Mouse (Mus musculus) urinary bladder, postnatal 14 days (tissue): ENCODE results near the gene Plekhg4.

Experiments
- DNase-seq: peaks from one replicate; pipeline ENCODE4 v3.0.0; 2021; ENCODE audit warnings: low spot score

The Plekhg4 gene

GRCm38 (mm10) chr8:105349096-105349771 lies 23.8 kb upstream of the Plekhg4 start:
- no peak for DNase-seq

DNA sequence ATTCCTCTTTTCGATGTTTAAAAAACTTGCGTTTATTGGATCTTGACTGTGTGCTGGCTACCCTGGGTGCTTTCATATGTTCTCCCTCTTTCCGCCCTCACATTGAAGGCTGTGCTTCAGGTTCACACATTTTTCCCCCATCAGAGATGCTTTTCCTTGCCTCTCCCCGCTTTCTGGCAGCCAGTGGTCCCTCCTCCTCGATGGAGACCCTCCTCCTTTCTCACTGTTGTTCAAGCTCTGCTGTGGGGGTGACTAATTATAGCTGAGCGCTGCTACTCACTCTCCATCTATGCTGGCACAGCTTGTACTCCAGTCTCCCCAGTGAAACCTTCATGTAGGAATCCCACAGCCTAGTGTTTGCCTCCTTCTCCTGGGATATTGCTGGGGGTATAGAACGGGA lies 22.9 kb upstream of the Plekhg4 start:
- no peak for DNase-seq

DNA sequence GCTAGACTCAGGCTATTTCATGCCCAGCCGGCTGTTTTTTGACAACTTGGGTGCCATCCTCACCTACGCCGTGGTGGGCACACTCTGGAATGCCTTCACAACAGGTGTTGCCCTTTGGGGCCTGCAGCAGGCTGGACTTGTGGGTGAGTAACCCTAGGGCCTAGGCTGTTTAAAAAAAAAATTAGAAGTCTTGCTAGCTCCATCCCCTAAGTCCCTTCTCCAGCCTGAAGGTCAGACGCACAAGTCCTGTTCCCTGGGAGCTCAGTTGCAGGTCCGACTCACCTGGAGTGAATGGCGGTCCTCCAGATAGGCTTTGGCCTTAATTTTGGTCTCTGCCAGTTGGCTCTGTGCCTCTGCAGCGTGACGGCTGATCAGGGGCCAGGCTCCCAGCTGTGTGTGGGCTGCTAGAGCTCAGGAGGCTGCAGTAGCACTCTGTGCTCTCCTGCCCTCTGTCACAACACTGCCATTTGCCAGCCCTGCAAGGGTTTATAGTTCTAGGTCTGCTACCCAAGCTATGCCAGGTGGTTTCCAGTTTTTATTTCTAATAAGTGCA lies 19.4 kb upstream of the Plekhg4 start:
- no peak for DNase-seq

DNA sequence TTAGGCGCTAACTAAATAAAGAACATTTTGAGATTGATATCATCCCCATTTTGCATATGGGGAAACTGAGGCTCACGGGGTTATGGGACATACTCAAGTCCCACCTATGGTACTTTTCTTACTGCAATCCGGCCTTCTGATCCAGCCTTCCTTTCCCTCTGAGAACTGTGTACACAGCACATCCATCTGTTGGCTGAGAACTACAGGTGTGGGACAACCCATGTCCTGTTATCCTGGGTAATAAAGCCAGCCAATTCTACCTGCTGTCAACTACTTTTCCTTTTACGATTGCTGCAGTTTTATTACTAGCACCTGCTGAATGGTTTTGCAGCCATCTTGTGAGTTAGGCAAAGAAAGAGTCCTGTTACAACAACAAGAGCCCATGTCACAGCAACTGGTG lies 18.5 kb upstream of the Plekhg4 start:
- no peak for DNase-seq

GRCm38 (mm10) chr8:105355179-105356024 lies 17.7 kb upstream of the Plekhg4 start:
- DNase-seq, result no peak

- no peak for DNase-seq
These were observed 16.4 kb upstream of the Plekhg4 start for GRCm38 (mm10) chr8:105356681-105357080.

- DNase-seq, result no peak
These were observed 13.9 kb upstream of the Plekhg4 start for GRCm38 (mm10) chr8:105359208-105359607.

DNA sequence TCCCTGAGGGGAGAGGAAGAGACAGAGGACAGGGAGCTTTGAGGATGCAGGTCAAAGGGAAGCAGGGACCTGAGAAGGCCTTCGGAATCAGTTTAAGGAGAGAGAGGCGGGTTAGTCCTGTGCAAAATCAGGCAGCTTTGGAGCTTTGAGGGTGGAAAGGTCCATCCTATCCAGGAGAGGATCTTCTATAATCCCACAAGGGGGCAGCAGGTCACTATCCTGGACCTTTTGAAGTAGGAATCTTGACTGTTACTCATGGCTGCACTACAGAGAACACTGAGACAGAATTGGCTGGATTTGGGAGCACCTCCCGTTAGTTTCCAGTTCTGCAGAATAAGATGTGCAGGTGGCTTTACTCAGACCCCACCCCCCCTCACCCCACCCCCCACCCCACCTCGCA lies 13.4 kb upstream of the Plekhg4 start:
- no peak for DNase-seq

DNA sequence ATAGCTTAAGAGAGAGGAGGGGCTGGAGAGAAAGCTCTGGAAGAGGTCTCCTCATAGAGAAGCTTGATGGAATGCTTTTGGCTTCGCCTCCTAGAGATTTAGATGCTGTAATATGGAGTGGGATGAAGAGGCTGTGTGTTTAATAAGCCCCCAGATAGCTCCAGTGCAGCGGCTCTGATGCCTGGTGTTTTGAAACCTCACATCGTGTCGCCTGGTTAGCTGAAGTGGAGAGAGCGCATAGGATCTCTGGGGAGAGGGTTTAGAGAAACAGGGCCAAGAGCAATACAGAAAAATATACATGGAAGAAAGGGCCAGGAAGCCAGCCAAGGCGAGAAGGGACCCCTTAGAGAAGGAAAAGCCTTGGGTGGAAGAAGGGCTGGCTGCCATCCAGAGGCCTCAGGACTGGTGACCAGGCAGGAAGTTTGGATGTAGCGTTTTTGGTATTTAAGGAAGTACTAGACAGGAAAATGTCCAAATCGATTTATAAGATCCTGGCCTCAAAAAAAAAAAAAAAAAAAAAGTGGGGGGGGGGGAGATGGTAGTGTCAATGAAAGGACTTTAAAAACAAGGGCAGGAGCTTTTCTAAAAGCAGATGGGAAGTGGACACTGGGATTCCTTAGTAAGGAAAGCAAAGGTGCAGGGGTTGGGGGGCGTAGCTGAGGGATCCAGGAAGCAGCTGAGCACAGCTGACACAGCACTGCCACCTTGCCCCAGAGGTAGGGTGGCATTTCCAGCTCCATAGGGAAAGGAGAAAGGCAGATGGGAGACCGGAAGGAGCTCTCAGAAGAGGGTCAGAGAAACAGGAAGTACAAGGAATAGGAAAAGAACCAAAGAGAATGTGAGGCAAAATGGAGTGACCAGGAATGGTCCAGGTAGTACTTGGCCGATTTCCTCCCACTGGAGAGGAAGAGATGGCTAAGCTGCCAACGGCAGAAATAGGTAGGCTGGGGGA lies 11.0 kb upstream of the Plekhg4 start:
- DNase-seq, result no peak

- no peak for DNase-seq
These were observed 6.0 kb upstream of the Plekhg4 start for GRCm38 (mm10) chr8:105367107-105367506.

DNA sequence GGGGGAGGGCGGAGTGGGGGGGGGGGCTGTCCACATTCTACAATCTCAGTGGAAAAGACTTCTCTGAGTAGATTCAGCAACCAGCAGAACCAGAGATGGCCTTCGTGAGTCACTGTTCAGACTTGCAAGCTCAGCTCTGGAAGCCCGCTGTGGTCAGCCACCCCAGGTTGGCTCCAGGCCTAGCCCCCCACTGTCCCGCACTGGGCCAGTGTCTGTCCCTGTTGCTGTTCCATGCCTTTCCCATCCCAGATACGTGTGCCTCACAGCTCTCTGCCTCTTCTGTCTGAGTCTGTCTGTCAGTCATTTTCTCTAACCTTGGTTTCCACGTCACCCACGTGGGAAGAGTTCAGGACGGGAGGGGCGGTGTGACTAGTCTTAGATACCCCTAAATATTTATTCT lies 601 bp upstream of the Plekhg4 start:
- no peak for DNase-seq

GRCm38 (mm10) chr8:105374513-105374966 lies 1.5 kb downstream of the Plekhg4 start:
- DNase-seq, result no peak

DNA sequence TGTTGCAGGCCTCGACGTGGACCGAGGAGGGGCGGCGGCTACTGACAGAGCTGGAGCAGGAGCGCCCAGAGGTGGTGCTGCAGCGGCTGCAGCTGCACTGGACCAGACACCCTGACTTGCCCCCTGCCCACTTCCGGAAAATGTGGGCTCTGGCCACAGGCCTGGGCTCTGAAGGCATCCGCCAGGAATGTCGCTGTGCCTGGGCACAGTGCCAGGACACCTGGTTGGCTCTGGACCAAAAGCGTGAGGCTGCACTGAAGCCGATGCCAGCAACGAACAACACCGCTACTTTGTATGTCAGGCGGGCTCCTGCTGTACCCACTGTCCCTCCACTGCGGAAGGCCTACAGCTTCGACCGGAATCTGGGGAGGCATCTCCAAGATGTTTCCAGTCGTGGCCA lies 5.6 kb downstream of the Plekhg4 start:
- DNase-seq, result peak; percentile 81

GRCm38 (mm10) chr8:105380308-105380707 lies 7.2 kb downstream of the Plekhg4 start:
- no peak for DNase-seq

- DNase-seq, result no peak
These were observed 11.0 kb downstream of the Plekhg4 start for GRCm38 (mm10) chr8:105384070-105384469.

DNA sequence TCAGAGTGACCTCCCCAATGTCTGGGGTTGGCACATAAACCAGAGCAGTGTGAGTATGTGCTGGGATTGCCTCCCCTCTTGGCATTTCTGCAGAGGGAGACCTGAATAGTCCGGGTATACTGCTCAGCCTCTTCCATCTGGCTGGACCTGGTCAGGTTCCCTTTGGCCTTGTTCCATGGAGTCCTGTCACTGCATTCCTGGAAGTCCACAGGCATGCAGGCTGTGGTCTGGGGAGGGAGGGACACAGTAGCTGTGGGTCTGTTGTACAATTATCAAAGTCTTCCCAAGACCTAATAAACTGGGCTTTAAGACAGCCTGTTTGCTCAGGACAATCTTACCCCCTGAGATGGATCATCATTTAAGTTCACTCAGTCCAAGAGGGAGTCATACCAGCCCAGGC lies 14.1 kb downstream of the Plekhg4 start:
- no peak for DNase-seq

DNA sequence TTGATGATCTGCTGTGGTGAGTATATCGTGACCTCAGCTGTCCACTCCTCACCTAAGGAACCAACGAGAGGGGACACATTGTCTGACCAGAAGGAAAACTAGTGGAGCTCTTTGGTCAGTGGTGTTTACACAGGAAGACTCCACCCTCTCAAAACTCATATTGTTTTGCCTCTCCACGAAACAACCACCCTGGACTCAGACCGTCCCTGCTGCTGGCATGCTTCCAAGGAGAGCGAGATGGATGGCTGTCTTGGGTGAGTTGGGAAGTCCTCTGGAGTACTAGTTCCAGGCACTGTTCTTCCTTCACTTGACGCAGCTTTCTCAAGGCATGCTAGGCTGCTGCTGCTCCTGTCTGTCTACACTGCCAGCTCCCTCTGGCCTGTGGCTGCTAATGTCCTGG lies 16.0 kb downstream of the Plekhg4 start:
- no peak for DNase-seq

DNA sequence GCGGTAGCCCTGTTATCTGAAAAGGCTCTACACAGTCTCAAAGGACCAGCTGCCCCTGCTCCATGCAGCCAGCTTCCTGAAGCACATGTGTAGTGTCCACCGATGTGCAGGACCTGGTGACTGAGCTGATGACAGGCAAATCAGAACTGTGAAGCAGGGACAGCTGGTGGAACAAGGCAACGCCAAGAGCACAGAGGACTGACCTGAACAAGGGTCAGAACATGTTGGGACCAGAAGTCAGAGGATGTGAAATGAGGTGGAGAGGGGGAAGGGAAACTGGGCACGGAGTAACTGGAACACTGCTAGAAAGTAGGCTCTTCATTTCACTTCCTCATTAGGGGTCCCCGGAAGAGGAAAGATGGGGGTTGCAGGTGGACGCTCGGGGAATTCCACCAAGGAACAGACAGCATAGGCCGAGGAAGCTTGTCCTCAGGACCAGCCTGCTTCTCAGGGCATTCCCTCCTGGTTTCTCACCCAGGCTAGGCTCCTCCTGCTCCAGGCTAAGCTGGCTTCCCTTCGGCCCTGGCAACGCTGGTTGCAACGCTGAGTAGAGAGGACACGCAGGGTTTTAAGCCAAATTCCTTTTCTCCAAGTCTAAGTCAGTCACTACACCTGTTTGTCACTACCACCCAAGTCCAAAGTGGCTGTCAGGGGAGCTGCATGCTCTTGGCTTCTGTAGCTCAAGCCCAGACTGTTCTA lies 20.2 kb downstream of the Plekhg4 start:
- no peak for DNase-seq

DNA sequence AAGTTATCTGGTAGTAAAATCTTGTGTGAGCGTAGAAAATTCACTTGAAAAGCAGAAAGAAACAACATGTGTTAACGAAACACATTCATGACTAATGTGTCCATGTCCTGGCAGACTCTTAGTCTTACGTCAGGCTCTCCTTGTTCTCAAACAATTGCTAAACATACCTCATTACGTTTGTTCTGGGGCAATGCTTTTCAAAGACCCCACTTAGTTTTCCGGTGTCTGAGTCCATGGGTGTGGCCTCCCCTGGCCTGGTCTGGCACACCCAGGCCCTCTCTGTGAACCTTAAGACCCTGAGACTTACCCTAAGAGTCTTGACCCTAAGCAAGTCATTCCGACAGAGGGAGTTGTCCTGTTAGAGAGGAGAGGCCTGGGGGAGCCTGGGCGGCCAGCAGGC lies 20.8 kb downstream of the Plekhg4 start:
- no peak for DNase-seq

DNA sequence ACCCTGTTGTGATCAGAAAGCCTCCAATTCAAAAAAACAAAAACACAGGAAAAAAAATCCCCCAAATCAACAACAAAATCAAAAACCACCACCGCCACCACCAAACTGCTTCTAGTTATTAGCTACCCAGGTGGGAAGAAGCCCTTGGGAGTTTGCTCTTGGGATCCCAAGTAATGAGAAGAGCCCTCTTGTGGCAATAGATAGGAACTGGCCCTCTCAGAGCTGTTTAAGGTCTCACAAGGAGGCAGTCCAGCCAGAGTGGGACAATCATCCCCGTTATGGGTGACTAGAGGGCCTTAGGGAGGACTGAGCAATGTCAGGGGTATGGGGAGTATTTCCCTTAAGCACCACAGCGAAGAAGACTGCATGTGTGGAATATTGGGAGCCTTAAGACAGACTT lies 24.7 kb downstream of the Plekhg4 start:
- DNase-seq, result peak; percentile 57

DNA sequence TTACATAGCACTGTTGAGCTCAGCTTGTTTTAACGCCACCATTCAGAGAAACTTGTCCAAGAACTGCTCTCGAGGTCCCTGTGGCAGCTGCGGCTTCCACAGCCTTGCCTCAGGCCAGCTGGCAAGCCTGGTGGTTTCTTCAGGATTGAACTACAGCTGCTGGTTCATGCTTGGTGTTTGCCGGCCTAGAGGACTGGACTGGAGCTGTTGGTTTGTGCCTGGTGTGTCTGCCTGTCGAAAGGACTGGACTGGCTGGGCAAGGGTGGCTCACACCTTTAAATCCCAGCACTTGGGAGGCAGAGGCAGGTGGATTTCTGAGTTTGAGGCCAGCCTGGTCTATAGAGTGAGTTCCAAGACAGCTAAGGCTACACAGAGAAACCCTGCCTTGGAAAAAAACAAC lies 26.9 kb downstream of the Plekhg4 start:
- DNase-seq, result no peak
